Mouse (Mus musculus) embryo, embryonic 9.5 days (tissue): Measurements from ENCODE around the gene Gse1.
A peak's percentile ranks its signal among the peaks of the same experiment; 100 is the strongest.

Experiments
- DNase-seq: peaks from one replicate; pipeline ENCODE4 v3.0.0-alpha.2; 2017; ENCODE audit errors: extremely low spot score

The Gse1 gene

DNA sequence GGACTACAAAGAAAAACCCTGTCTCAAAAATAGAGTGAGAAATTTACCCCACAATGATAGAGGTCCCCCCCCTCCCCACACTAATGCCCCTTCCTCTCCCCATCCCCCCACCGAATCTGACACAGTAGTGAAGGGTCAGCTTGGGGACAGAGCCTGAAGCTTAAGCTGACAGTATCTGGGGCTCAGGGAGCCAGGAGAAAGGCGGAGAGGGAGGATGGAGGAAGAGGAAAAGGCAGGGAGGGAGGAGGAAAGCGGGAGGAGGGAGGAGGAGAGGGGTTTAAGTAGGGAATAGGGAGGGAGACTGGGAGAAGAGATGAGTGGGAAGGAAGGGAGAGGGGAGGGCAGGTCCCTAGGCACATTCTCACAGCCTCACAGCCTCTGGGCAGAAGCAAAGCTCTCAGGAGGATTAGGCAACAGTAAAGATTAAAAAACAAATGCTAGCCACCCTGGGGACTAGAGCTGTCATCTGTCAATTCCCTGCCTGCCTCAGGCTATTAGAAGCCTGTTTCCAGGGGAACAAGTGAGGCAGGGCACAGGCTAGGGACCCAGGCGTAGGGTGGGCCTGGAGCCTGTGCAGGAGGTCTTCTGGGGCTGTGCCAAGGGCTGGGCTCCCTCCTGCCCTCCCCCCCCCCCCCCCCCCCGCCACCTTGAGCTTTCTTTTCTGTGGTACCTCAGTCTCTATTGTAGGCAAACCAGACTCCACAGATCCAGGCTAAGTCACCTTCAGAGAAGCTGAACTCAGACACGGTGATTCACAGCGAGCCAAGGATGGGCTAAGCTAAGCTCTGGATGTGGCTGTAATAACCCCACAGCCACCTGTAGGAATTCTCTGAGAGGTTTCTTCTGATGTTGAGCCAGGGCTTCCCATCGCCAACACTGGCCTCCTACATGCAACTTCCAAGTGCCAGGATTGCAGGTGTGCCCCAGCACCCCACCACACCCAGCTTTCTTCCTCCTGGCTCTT is 388.7 kb downstream of the Gse1 start:
- DNase-seq = no peak

GRCm38 (mm10) chr8:120618110-120618509 is 389.9 kb downstream of the Gse1 start:
- DNase-seq = peak; percentile 89

GRCm38 (mm10) chr8:120619235-120620180 is 391.3 kb downstream of the Gse1 start:
- DNase-seq = no peak

DNA sequence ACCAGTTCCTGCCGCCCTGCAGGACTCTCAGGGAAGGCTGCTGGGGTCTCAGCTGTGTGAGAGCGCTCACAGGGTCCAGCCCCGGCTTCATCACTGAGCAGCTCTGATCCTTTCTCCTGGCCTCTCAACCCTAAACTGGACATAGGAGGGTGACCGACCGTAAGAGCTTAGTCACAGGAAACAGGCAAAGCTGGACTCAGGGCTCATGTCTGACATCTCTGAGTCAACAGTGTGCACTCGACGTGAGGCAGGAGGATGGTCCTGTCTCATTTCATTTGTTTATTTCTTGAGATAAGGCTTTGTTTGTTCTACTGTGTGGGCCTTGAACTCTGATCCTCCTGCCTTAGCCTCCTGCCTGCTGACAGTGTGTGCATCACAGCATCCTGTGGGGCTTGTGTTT is 392.2 kb downstream of the Gse1 start:
- DNase-seq = no peak

DNA sequence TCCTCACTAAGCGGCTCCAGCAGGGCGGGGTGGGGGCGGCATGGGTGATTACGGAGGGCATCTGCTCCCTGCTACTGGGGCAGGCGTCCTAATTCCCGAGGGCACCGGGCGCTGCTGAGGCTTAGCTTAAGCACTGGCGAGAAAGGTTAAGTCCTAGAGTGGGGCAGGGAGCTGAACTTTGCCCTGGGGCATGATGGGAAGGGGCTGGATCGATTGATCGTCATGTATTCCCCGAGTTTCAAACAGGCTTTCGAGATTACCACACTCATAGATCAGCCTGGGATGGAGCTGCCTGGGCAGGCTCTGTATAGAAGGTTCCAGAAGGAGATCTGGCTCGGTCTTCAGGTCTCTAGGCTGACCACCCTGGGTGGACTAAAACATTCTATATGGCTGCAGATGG is 393.9 kb downstream of the Gse1 start:
- DNase-seq = no peak

DNA sequence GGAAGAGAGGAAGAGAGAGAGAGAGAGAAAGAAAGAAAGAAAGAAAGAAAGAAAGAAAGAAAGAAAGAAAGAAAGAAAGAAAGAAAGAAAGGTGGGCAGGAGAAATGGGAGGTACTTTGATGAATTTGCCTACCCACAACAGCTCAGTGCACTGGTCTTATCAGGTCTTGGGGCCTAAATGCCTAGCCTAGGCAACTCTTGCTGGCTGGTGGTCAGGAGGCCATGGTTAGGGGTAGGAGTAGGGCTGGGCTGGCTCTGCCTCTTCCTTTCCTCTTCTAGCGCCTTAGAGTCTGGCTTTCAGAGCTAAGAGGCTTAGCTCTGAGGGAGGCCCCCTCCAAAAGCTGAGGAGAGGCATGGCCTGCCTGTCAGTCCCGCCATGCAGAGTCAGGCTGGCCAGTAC is 395.4 kb downstream of the Gse1 start:
- no peak for DNase-seq

DNA sequence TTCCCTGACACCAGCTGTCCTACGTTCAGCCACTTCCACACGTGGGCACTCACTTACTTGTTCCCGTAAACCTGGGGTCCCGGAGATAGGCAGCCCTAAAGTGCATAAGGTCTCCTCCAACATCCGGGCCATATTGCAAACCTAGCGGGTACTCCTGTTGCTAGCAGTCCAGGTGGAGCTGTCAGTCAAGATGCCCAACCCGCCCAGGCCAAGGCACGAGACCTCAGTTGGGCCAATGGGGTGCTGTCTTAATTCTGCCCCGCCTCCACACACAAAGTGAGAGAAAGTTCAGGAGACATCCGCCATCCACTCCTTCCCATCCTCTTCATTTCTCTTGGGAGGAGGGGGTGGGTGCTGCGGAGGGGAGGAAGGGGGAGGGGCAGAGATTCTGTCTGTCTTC is 398.2 kb downstream of the Gse1 start:
- no peak for DNase-seq

DNA sequence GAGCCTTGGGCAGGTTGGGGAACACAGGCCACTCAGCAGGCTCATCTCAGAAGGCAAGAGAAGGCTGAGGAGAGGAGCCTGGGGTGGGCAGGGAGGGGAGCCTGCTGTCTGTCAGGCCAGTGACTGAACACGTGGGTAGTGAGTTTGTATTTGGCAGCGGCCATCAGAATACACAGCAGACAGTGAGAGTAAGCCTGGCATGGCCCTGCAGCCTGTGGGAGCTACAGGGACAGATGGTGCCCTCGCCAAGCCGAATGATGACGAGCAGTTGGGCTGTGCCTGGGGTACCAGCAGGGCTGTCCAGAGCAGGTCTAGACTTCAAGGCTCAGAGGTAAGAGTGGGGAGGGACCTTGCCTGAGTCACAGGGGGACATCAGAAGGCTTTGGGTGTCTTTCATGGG is 399.0 kb downstream of the Gse1 start:
- DNase-seq = no peak

DNA sequence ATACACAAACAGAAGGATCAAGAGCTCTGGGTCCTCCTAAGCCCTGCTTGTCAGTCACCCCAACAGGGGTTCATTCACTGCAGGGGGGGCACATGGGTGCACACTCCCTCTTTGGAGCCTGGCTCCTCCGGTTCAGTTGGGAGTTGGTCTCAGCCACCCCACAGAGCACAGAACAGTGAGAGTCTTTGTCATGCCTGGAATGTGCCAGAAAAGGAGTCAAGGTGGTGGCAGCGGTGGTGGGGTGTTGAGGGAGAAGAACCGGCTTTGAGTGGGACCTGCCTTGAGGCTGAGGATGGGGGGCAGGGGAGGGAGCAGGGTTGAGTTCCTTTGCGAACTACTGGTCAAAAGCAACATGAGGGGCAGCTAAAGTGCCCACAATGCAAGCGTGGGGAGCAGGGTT is 401.8 kb downstream of the Gse1 start:
- DNase-seq = no peak

GRCm38 (mm10) chr8:120630848-120631247 is 402.6 kb downstream of the Gse1 start:
- no peak for DNase-seq
